Mouse (Mus musculus): ENCODE results near the gene Frmd6.

- TF ChIP-seq CTCF (IDR thresholded peaks at IDR 0.05; ENCODE audit: low read depth, low read length) (no peak), POLR2A (IDR thresholded peaks at IDR 0.05; ENCODE audit: borderline replicate concordance, low read depth, low read length) (no peak)
These were observed 111.8 kb downstream of the Frmd6 start for GRCm38 (mm10) chr12:70937150-70937549.

Data from bone marrow macrophage, adult 2 months (primary cell).